Mouse (Mus musculus): Measurements from ENCODE around the gene Daam1. TPM values are rescaled to one million over a fixed set of nuclear protein-coding genes. Genes with fewer than 3 reads are reported as not detected.

Gene Daam1
- polyA plus RNA-seq, 1 experiment from 2014 or later, result 10.4 TPM

GRCm38 (mm10) chr12:71922827-71923381 lies 92.0 kb downstream of the Daam1 start:
- no peaks in the 10 kb centered on the region for H3K9me3 ChIP-seq
- peaks cover 29% of the 10 kb centered on the region for H3K4me1 ChIP-seq
- no peak overlapping the region for H3K4me2 ChIP-seq
- no peak overlapping the region for H3K4me3 ChIP-seq
- no peak overlapping the region for H3K9ac ChIP-seq
- H3K36me3 ChIP-seq, result 0 out of 2 replicates have a peak, but pooled peaks cover 8% of the 10 kb centered on the region
- 81% methylated on average over 5 of the region's 5 CpGs for WGBS
- no peak overlapping the region for H3K27ac ChIP-seq
- ATAC-seq (ENCODE audit: insufficient number of reproducible peaks, insufficient read depth, low FRiP score, low TSS enrichment, low read depth), result no peak
- H3K27me3 ChIP-seq, result no peaks in the 10 kb centered on the region

DNA sequence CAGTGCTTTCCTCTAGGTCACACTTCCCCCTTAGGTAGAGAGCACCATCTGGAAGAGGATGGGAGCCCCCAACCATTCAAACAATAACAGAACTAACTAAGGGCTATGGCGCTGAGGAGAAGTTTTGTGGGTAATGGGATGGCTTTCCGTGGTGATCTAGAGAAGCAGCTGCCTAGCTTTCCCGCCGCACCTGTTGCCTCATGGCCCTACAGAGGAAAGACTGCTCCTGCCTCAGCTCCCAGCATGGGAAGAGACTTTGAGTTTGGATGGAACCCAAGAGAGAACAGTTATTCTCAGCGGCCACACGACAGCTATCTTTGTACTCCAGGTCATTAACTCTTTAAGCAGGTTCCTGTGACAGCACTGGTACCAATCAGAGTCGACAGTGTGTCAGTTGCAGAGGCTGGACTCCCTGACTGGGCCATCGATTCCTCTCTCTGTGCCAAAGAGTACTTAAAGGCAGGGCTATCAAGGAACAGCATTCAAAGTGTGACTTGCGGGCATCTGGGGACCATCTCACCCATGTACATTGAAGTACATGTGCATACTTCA lies 94.2 kb downstream of the Daam1 start:
- WGBS, result 89% methylated on average over 9 of the region's 9 CpGs
- no peak for ATAC-seq (ENCODE audit: insufficient number of reproducible peaks, insufficient read depth, low FRiP score, low TSS enrichment, low read depth)

GRCm38 (mm10) chr12:71925990-71926700 lies 95.3 kb downstream of the Daam1 start:
- Histone ChIP-seq H3K9ac (no peak overlapping the region), H3K36me3 (no peaks in the 10 kb centered on the region), H3K4me1 (peaks cover 7% of the 10 kb centered on the region; the same call in 1 of the 2 replicates), H3K27ac (no peak overlapping the region), H3K27me3 (no peaks in the 10 kb centered on the region), H3K4me2 (no peak overlapping the region), H3K9me3 (no peaks in the 10 kb centered on the region), H3K4me3 (no peak overlapping the region)
- no peak for ATAC-seq (ENCODE audit: insufficient number of reproducible peaks, insufficient read depth, low FRiP score, low TSS enrichment, low read depth)
- 72% methylated on average over 11 of the region's 11 CpGs for WGBS

More for the DNA sequence above, 94.2 kb downstream of the Daam1 start:
- H3K36me3 ChIP-seq, result no peaks in the 10 kb centered on the region
- no peak overlapping the region for H3K4me3 ChIP-seq
- H3K27ac ChIP-seq, result no peak overlapping the region
- no peaks in the 10 kb centered on the region for H3K27me3 ChIP-seq
- H3K4me1 ChIP-seq, result peaks cover 12% of the 10 kb centered on the region
- H3K4me2 ChIP-seq, result no peak overlapping the region
- H3K9ac ChIP-seq, result no peak overlapping the region
- H3K9me3 ChIP-seq, result no peaks in the 10 kb centered on the region

GRCm38 (mm10) chr12:71928092-71928491 lies 97.2 kb downstream of the Daam1 start:
- no peaks in the 10 kb centered on the region for H3K36me3 ChIP-seq
- no peak overlapping the region for H3K27ac ChIP-seq
- no peak for ATAC-seq (ENCODE audit: insufficient number of reproducible peaks, insufficient read depth, low FRiP score, low TSS enrichment, low read depth)
- no peak overlapping the region for H3K9ac ChIP-seq
- H3K27me3 ChIP-seq, result no peaks in the 10 kb centered on the region
- 91% methylated on average over 6 of the region's 6 CpGs for WGBS
- H3K4me2 ChIP-seq, result no peak overlapping the region
- peaks cover 7% of the 10 kb centered on the region; the same call in 1 of the 2 replicates for H3K4me1 ChIP-seq
- H3K9me3 ChIP-seq, result no peaks in the 10 kb centered on the region
- H3K4me3 ChIP-seq, result no peak overlapping the region

GRCm38 (mm10) chr12:71929876-71930275 lies 99.0 kb downstream of the Daam1 start:
- Histone ChIP-seq H3K27ac (no peak overlapping the region), H3K4me3 (no peak overlapping the region), H3K36me3 (no peaks in the 10 kb centered on the region), H3K4me2 (no peak overlapping the region), H3K9ac (no peak overlapping the region), H3K4me1 (peaks cover 5% of the 10 kb centered on the region; the same call in 1 of the 2 replicates), H3K9me3 (no peaks in the 10 kb centered on the region), H3K27me3 (no peaks in the 10 kb centered on the region)
- 85% methylated on average over 2 of the region's 2 CpGs for WGBS
- no peak for ATAC-seq (ENCODE audit: insufficient number of reproducible peaks, insufficient read depth, low FRiP score, low TSS enrichment, low read depth)

DNA sequence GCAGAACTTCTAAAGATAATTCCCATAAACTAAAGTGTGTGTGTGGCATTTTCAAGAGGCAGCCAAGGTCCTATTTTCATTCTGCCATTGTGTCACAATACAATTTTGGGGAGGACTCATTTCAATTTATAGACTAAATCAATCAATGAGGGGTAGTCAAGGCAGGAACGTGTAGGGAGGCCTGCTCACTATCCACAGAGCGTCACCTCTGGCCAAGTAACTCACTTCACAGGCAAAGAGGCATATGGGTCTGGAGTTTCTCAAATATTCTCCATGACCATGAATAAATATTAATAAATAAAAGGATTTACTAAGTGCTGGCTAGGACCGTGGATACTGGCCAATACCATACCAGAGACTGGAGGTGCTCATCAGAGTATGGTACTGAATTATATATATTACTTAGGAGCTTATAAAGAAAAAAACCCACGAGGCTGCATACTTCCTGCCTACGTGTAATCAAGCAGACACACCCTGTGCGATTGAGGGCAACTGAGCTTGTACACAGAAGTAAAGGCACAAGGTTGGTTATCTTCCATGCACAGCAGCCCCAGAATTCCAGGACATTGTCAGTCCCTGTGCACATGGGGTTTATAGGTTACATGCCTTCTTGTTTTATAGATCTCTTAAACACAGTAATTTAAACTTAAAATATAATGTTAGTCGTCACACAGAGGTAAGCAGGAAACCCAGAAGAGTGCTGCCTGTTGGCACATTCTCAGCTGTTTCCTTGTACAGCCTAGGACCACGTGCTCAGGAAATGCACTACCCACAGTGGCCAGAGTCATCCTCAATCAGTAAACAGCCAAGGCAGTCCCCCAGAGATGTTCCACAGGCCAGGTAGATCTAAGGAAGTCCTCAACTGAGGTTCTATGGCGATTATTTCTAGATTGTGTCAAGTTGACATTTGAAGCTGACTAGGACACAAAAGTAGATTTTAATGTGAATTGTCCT lies 101.8 kb downstream of the Daam1 start:
- Histone ChIP-seq H3K9ac (no peak overlapping the region), H3K27ac (no peak overlapping the region), H3K4me3 (no peak overlapping the region), H3K27me3 (no peaks in the 10 kb centered on the region), H3K4me1 (no peaks in the 10 kb centered on the region), H3K36me3 (peaks cover 7% of the 10 kb centered on the region; the same call in 1 of the 2 replicates), H3K9me3 (no peaks in the 10 kb centered on the region), H3K4me2 (no peak overlapping the region)
- WGBS, result 80% methylated on average over 9 of the region's 9 CpGs
- no peak for ATAC-seq (ENCODE audit: insufficient number of reproducible peaks, insufficient read depth, low FRiP score, low TSS enrichment, low read depth)

DNA sequence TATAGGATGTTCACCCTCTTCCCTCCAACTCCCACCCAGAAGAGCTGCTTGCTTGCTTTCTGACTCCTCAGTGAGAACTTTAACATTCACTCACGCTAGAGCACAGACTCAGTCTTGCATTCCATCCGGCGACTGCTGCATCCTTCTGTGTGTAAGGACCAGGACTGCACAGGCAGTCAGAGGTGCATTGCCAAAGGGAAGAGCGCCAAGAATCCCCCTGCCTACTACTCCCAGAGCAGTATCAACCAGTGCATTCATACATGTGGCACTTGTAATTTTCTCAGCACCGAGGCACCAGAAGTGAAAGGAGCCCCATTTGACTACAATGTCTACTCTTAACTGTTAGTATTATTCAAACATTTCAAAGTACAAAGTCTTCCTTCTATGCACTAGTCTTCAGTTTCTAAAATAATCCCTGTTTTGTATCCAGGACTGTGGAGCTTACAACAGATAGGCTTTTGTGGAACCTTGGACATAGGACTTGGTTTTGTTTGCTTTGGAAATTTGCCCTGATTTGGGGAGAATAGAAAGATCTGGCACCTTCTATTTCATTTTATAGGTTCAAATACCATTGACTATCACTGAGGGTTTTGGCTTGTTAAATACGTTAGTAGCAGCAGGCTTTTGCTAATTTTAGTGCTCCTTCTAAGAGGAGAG lies 103.2 kb downstream of the Daam1 start:
- Histone ChIP-seq H3K4me1 (no peaks in the 10 kb centered on the region), H3K4me2 (no peak overlapping the region), H3K9ac (no peak overlapping the region), H3K27me3 (no peaks in the 10 kb centered on the region), H3K27ac (no peak overlapping the region), H3K36me3 (peaks cover 16% of the 10 kb centered on the region), H3K9me3 (no peaks in the 10 kb centered on the region), H3K4me3 (no peak overlapping the region)
- ATAC-seq (ENCODE audit: insufficient number of reproducible peaks, insufficient read depth, low FRiP score, low TSS enrichment, low read depth), result no peak
- 84% methylated on average over 6 of the region's 6 CpGs for WGBS

DNA sequence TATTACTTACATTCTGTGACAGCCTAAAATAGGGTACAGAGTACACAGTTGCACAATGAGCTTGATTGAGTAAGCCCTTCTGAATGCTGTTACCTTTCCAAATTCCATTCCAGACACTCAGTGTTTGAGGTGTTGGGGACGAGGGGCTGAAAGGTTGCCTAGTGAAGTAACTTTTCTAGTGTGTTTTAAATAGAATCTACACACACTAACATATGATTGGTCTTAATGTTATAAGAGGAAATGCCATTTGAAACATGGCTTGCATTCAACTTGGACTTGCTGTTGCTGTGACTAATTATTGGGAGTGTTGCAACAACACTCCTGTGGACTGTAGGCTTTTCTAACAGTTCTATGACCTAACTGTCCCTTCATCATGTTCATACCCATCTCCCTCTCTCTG lies 105.8 kb downstream of the Daam1 start:
- H3K27ac ChIP-seq, result no peak overlapping the region
- no peaks in the 10 kb centered on the region for H3K4me1 ChIP-seq
- no peaks in the 10 kb centered on the region for H3K27me3 ChIP-seq
- H3K4me3 ChIP-seq, result no peak overlapping the region
- H3K4me2 ChIP-seq, result no peak overlapping the region
- no peak overlapping the region for H3K9ac ChIP-seq
- 87% methylated on average over 1 of the region's 1 CpGs for WGBS
- H3K9me3 ChIP-seq, result no peaks in the 10 kb centered on the region
- peaks cover 16% of the 10 kb centered on the region for H3K36me3 ChIP-seq
- no peak for ATAC-seq (ENCODE audit: insufficient number of reproducible peaks, insufficient read depth, low FRiP score, low TSS enrichment, low read depth)

- Histone ChIP-seq H3K36me3 (peaks cover 21% of the 10 kb centered on the region), H3K4me2 (no peak overlapping the region), H3K9ac (no peak overlapping the region), H3K27me3 (no peaks in the 10 kb centered on the region), H3K4me1 (no peaks in the 10 kb centered on the region), H3K4me3 (no peak overlapping the region), H3K9me3 (no peaks in the 10 kb centered on the region), H3K27ac (no peak overlapping the region)
- WGBS, result 80% methylated on average over 5 of the region's 5 CpGs
- ATAC-seq (ENCODE audit: insufficient number of reproducible peaks, insufficient read depth, low FRiP score, low TSS enrichment, low read depth), result no peak
Observed at GRCm38 (mm10) chr12:71938513-71938912, 107.6 kb downstream of the Daam1 start.

DNA sequence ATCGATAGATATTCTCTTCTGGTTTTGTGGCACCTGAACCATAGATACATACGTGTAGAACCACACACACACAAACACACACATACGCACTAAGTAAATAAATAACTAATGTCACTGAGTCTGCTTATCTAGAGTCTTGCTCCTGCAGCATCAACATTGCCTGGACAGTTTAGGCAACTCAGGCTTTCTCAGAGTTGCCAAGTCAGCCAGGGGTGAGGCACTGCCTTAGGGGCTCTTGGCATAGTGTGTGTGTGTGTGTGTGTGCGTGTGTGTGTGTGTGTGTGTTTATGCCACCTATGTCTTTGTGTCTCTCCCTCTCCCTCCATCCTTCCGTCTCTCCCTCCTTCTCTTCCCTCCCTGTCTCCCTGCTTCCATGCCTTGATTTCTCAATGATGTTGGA lies 110.4 kb downstream of the Daam1 start:
- WGBS, result 84% methylated on average over 5 of the region's 5 CpGs
- no peak overlapping the region for H3K4me3 ChIP-seq
- no peaks in the 10 kb centered on the region for H3K9me3 ChIP-seq
- no peaks in the 10 kb centered on the region for H3K4me1 ChIP-seq
- H3K9ac ChIP-seq, result no peak overlapping the region
- no peak for ATAC-seq (ENCODE audit: insufficient number of reproducible peaks, insufficient read depth, low FRiP score, low TSS enrichment, low read depth)
- peaks cover 36% of the 10 kb centered on the region for H3K36me3 ChIP-seq
- no peaks in the 10 kb centered on the region for H3K27me3 ChIP-seq
- no peak overlapping the region for H3K4me2 ChIP-seq
- no peak overlapping the region for H3K27ac ChIP-seq

DNA sequence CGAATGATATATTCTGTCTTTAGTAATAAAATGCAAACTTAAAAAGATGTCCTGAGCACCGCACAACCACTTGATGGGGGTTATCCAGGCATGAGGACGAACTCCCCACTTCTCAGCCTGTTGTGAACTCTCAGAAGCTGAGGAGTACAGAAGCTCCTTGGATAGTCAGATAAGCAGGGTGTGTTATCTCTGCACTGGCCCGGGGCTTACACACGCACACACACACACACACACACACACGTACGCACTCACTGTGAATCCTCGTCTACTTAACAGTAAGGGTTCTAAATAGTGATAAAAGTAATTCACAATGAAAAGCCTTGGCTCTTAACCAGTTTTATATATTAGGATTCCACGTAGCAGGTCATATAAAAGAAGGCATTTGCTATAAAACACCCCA lies 112.2 kb downstream of the Daam1 start:
- Histone ChIP-seq H3K4me2 (no peak overlapping the region), H3K9me3 (no peaks in the 10 kb centered on the region), H3K4me1 (no peaks in the 10 kb centered on the region), H3K27ac (no peak overlapping the region), H3K9ac (no peak overlapping the region), H3K27me3 (no peaks in the 10 kb centered on the region), H3K36me3 (peaks cover 48% of the 10 kb centered on the region), H3K4me3 (no peak overlapping the region)
- ATAC-seq (ENCODE audit: insufficient number of reproducible peaks, insufficient read depth, low FRiP score, low TSS enrichment, low read depth), result no peak
- 91% methylated on average over 9 of the region's 9 CpGs for WGBS

Data from embryonic facial prominence, embryonic 13.5 days (tissue).